Mouse (Mus musculus): ENCODE results near the gene Cdc42ep4.

- no peak for TF ChIP-seq CTCF (conservative IDR thresholded peaks at IDR 0.05 in 1 of 2, IDR thresholded peaks at IDR 0.05 in 1 of 2; ENCODE audit: low read depth in 2 of 2, low read length in 2 of 2)
- no peak for TF ChIP-seq MAZ (IDR thresholded peaks at IDR 0.05; ENCODE audit: low read depth, low read length)
- no peak for TF ChIP-seq POLR2A (IDR thresholded peaks at IDR 0.05; ENCODE audit: low read depth, low read length)
Measured at GRCm38 (mm10) chr11:113767285-113767684, 15.6 kb upstream of the Cdc42ep4 start.
